Mouse (Mus musculus): ENCODE measurements around the gene Cyp27b1.

DNA sequence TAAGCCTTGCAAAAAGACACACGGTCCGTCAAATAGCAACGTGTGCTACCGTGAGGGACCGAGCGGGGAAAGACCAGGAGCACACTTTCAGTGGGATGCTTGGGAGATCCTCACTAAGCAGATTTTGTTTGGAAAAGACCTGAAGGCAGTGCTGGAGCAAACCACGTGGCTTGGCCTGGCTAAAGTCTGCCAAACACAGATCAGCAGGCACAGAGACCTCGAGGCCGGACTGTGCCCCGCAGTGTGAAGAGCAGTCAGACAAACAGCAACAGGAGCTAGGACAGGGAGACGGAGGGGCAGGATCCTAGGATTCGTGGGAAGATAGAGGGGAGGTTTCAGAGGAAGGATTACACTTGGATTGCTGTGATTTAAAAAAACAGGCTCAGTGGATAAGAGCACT lies 11.8 kb upstream of the Cyp27b1 start:
- TF ChIP-seq CTCF (IDR thresholded peaks at IDR 0.05; ENCODE audit: borderline replicate concordance, extremely low read depth, insufficient read depth, insufficient read length) (no peak), POLR2A (IDR thresholded peaks at IDR 0.05; ENCODE audit: borderline replicate concordance, extremely low read depth, insufficient read depth, insufficient read length, poor library complexity, severe bottlenecking) (no peak)

All from brain, embryonic 14.5 days (tissue).